Mouse (Mus musculus) liver, embryonic 11.5 days (tissue): Measurements from ENCODE around the gene Rab37. TPM values are rescaled to one million over a fixed set of nuclear protein-coding genes. Genes with fewer than 3 reads are reported as not detected.

ENCODE experiments used
- ATAC-seq: fragments of 200-750 bp; cut with Nextera tagmentation; replicated peaks from 2 replicates; pipeline ENCODE4 v1.8.0; 2017; ENCODE audit warnings: moderate number of reproducible peaks, mild to moderate bottlenecking, moderate TSS enrichment, moderate library complexity; ENCODE audit not compliant: low FRiP score
- DNase-seq: peaks from one replicate; pipeline ENCODE4 v3.0.0-alpha.2; 2017; ENCODE audit warnings: low spot score
- H3K27ac ChIP-seq: fragments of 300-500 bp; sonication (generic); 2 replicates; pipeline ENCODE4 v1.5.1; 2014; ENCODE audit warnings: mild to moderate bottlenecking, low read depth, low read length, control low read depth
- H3K27me3 ChIP-seq: fragments of 300-500 bp; sonication (generic); replicated peaks from 2 replicates; pipeline ENCODE4 v1.6.1; 2014; ENCODE audit warnings: low read length, mixed read lengths; ENCODE audit not compliant: control insufficient read depth, insufficient read depth
- H3K36me3 ChIP-seq: fragments of 300-500 bp; sonication (generic); 2 replicates; pipeline ENCODE4 v1.6.1; 2014; ENCODE audit warnings: mild to moderate bottlenecking, low read length, moderate library complexity, mixed read lengths; ENCODE audit not compliant: control insufficient read depth, insufficient read depth
- H3K4me1 ChIP-seq: fragments of 300-500 bp; sonication (generic); replicated peaks from 2 replicates; pipeline ENCODE4 v1.6.1; 2014; ENCODE audit warnings: low read length, mixed read lengths; ENCODE audit not compliant: control insufficient read depth, insufficient read depth
- H3K4me2 ChIP-seq: fragments of 300-500 bp; sonication (generic); 2 replicates; pipeline ENCODE4 v1.6.1; 2014; ENCODE audit warnings: mild to moderate bottlenecking, control low read depth, moderate library complexity
- H3K4me3 ChIP-seq: fragments of 300-500 bp; sonication (generic); 2 replicates; pipeline ENCODE4 v1.5.1; 2014; ENCODE audit warnings: low read depth, low read length, control low read depth
- H3K9ac ChIP-seq: fragments of 300-500 bp; sonication (generic); 2 replicates; pipeline ENCODE4 v1.6.1; 2014; ENCODE audit warnings: low read depth, low read length, control low read depth
- H3K9me3 ChIP-seq: fragments of 300-500 bp; sonication (generic); 2 replicates; pipeline ENCODE4 v1.6.1; 2016; ENCODE audit warnings: low read length, inconsistent platforms, mixed read lengths; ENCODE audit not compliant: control insufficient read depth
- WGBS: fragments of 180-500 bp; shearing (Covaris S2); extraction: QIAGEN DNeasy Blood & Tissue Kit; methylation state at CpG from one replicate; pipeline ENCODE4 v1.1.7; 2014; 5-methylcytosine and 5-hydroxymethylcytosine counted together
- polyA plus RNA-seq: library from polyadenylated mRNA; unstranded; fragments of >200 nt; fragmentation: Nextera tagmentation; extraction: Ambion mirVana; gene quantifications from 2 replicates; pipeline ENCODE4 v1.2.1, GENCODE M21; 2014

Gene Rab37
- polyA plus RNA-seq, 1 experiment from 2014 or later: 6.3 TPM

- Histone ChIP-seq H3K9ac (no peak overlapping the region), H3K27ac (no peak overlapping the region), H3K36me3 (peaks cover 2% of the 10 kb centered on the region; the same call in 1 of the 2 replicates), H3K27me3 (no peaks in the 10 kb centered on the region; the same call in 1 of the 2 replicates), H3K9me3 (no peaks in the 10 kb centered on the region), H3K4me3 (no peak overlapping the region), H3K4me2 (no peak overlapping the region), H3K4me1 (peaks cover 21% of the 10 kb centered on the region)
- DNase-seq: no peak
- 59% methylated on average over 12 of the region's 12 CpGs for WGBS
- ATAC-seq: no peak
Observed at GRCm38 (mm10) chr11:115198932-115199384, 107.7 kb downstream of the Rab37 start.

GRCm38 (mm10) chr11:115200520-115200919 is 109.3 kb downstream of the Rab37 start:
- H3K9me3 ChIP-seq: no peaks in the 10 kb centered on the region
- H3K4me1 ChIP-seq: peaks cover 14% of the 10 kb centered on the region
- no peak overlapping the region for H3K4me3 ChIP-seq
- DNase-seq (no peak), ATAC-seq (no peak)
- H3K9ac ChIP-seq: no peak overlapping the region
- WGBS: 81% methylated on average over 4 of the region's 4 CpGs
- no peaks in the 10 kb centered on the region; the same call in 1 of the 2 replicates for H3K27me3 ChIP-seq
- no peak overlapping the region for H3K4me2 ChIP-seq
- H3K27ac ChIP-seq: no peak overlapping the region
- H3K36me3 ChIP-seq: peaks cover 5% of the 10 kb centered on the region; the same call in 1 of the 2 replicates

- H3K9me3 ChIP-seq: no peaks in the 10 kb centered on the region
- WGBS: 22% methylated on average over 12 of the region's 12 CpGs
- ATAC-seq: peak; percentile 76
Observed at GRCm38 (mm10) chr11:115202316-115202715, 111.1 kb downstream of the Rab37 start.

GRCm38 (mm10) chr11:115202756-115203155 is 111.5 kb downstream of the Rab37 start:
- Histone ChIP-seq H3K4me2 (no peak overlapping the region), H3K36me3 (peaks cover 13% of the 10 kb centered on the region; the same call in 1 of the 2 replicates), H3K27ac (no peak overlapping the region), H3K4me3 (no peak overlapping the region), H3K4me1 (peaks cover 7% of the 10 kb centered on the region; the same call in 1 of the 2 replicates), H3K9ac (no peak overlapping the region), H3K9me3 (no peaks in the 10 kb centered on the region), H3K27me3 (no peaks in the 10 kb centered on the region; the same call in 1 of the 2 replicates)
- ATAC-seq: no peak
- no peak for DNase-seq
- 90% methylated on average over 9 of the region's 9 CpGs for WGBS

More at GRCm38 (mm10) chr11:115202316-115202715, 111.1 kb downstream of the Rab37 start:
- H3K9ac ChIP-seq: no peak overlapping the region
- H3K4me1 ChIP-seq: peaks cover 7% of the 10 kb centered on the region; the same call in 1 of the 2 replicates
- H3K4me3 ChIP-seq: no peak overlapping the region
- peaks cover 11% of the 10 kb centered on the region; the same call in 1 of the 2 replicates for H3K36me3 ChIP-seq
- H3K27me3 ChIP-seq: no peaks in the 10 kb centered on the region; the same call in 1 of the 2 replicates
- no peak overlapping the region for H3K27ac ChIP-seq
- peak; percentile 79 for DNase-seq
- no peak overlapping the region for H3K4me2 ChIP-seq

GRCm38 (mm10) chr11:115208126-115208525 is 116.9 kb downstream of the Rab37 start:
- Histone ChIP-seq H3K9ac (no peak overlapping the region), H3K27me3 (no peaks in the 10 kb centered on the region), H3K36me3 (peaks cover 11% of the 10 kb centered on the region; the same call in 1 of the 2 replicates), H3K4me3 (no peak overlapping the region), H3K27ac (no peak overlapping the region), H3K9me3 (no peaks in the 10 kb centered on the region), H3K4me1 (peaks cover 7% of the 10 kb centered on the region), H3K4me2 (no peak overlapping the region)
- ATAC-seq: no peak
- no peak for DNase-seq
- WGBS: 86% methylated on average over 12 of the region's 12 CpGs

- Histone ChIP-seq H3K4me1 (peaks cover 7% of the 10 kb centered on the region), H3K4me2 (no peak overlapping the region), H3K9ac (no peak overlapping the region), H3K4me3 (no peak overlapping the region), H3K27me3 (no peaks in the 10 kb centered on the region), H3K9me3 (no peaks in the 10 kb centered on the region), H3K27ac (no peak overlapping the region), H3K36me3 (peaks cover 11% of the 10 kb centered on the region; the same call in 1 of the 2 replicates)
- ATAC-seq (no peak), DNase-seq (no peak)
- WGBS: 77% methylated on average over 25 of the region's 25 CpGs
Observed at GRCm38 (mm10) chr11:115208776-115209732, 117.8 kb downstream of the Rab37 start.

- WGBS: 82% methylated on average over 7 of the region's 7 CpGs
- no peaks in the 10 kb centered on the region for H3K9me3 ChIP-seq
- ATAC-seq (no peak), DNase-seq (no peak)
- peaks cover 8% of the 10 kb centered on the region; the same call in 1 of the 2 replicates for H3K36me3 ChIP-seq
- no peak overlapping the region for H3K4me3 ChIP-seq
- no peak overlapping the region for H3K9ac ChIP-seq
- H3K4me2 ChIP-seq: no peak overlapping the region
- no peak overlapping the region for H3K27ac ChIP-seq
- no peaks in the 10 kb centered on the region for H3K27me3 ChIP-seq
- peaks cover 7% of the 10 kb centered on the region for H3K4me1 ChIP-seq
Observed at GRCm38 (mm10) chr11:115209958-115210357, 118.7 kb downstream of the Rab37 start.
